Mouse (Mus musculus) left cerebral cortex, adult 2 months (tissue): ENCODE measurements around the gene Ets1. TPM values are rescaled to one million over a fixed set of nuclear protein-coding genes. Genes with fewer than 3 reads are reported as not detected.

Experiments used
- DNase-seq, 2 experiments: peaks; one replicate each; pipeline ENCODE4 v3.0.0; 2021 to 2022; ENCODE audit warnings: low spot score in 2 of 2, mixed read lengths in 1 of 2; ENCODE audit errors: extremely low spot score in 1 of 2
- H3K27ac ChIP-seq: fragments of 200-600 bp; 2 replicates; pipeline ENCODE4 v1.8.1; 2022
- H3K4me3 ChIP-seq: fragments of 200-600 bp; 2 replicates; pipeline ENCODE4 v1.8.1; 2022
- CTCF ChIP-seq: fragments of 200-600 bp; IDR thresholded peaks from 2 replicates; pipeline ENCODE4 v1.8.1; 2022; ENCODE audit warnings: antibody characterized with exemption, mild to moderate bottlenecking, moderate library complexity
- intact Hi-C: fragments of 180-260 bp; cut with DNase I; formaldehyde crosslinking; loops from one replicate; pipeline ENCODE4 v1.15.1; 2025
- total RNA-seq, 2 experiments: library from RNA; stranded (reverse); gene quantifications; 2 replicates each; pipeline ENCODE4 v1.2.3; 2021

Ets1 gene
- total RNA-seq, 2 experiments from 2014 or later, result 7.8 to 11.2 TPM

DNA sequence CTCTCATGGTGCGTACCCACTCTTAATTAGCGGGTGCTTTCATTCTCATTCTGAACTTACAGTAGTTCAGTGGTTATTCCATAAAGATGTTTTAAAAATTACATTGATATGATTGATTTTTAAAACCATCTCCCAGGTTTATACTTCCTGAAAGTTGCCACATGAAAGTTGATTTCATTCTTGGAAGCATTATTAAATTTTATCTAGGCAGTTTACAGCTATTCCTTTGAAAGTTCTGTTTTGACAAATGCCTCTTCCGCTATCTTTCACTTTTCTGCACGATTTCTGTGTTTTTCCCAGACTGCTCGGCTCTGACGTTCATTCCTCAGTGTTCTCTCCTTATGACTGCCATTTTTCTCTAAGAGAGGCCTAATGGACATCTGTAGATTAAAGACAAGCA lies 110.6 kb downstream of the Ets1 start:
- no peak for DNase-seq
- no peak overlapping the region for H3K4me3 ChIP-seq
- no peak for TF ChIP-seq CTCF
- intact Hi-C loops, result no loop called here
- H3K27ac ChIP-seq, result no peak overlapping the region

DNA sequence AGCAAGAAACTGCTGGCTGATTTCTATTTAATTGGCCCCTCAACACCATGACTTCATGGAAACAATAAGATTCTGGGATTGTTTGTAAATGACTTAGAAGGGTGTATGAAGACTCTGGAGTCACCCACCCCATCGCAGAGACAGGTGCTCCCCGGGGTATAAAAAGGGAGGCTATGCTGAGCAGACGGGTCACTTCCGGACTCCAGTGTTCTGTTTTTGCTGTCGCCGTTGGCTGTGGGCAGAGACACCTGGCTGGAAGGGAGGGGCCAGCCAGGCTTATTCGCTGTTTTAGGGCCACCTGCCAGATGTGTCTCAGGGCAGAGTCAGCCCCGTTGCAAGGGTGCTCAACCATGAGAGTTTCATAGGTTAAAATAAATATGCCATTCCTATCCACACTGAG lies 111.6 kb downstream of the Ets1 start:
- H3K27ac ChIP-seq, result no peak overlapping the region
- intact Hi-C loops, result no loop called here
- DNase-seq, result no peak
- no peak for TF ChIP-seq CTCF
- H3K4me3 ChIP-seq, result no peak overlapping the region

DNA sequence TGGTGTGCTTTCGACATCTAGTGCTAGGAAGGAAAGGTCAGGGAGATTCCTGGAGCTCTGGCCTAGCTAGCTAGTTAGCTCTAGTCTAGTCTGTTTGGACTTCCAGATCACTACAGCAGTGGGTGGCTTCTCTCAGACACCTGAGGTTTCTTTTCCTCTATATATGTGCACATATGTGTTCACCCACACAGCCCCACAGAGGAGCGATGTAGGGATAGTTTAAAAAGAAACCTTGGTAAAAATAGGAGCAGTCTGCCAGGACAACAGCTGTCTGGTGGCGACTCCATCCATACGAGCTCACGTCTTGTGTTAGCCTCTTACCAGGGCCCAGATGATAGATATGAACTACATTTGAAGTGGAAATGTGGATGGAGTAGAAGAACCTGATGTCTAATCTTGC lies 112.5 kb downstream of the Ets1 start:
- Histone ChIP-seq H3K27ac (no peak overlapping the region), H3K4me3 (no peak overlapping the region)
- no peak for TF ChIP-seq CTCF
- intact Hi-C loops, result no loop called here
- DNase-seq, result no peak

GRCm38 (mm10) chr9:32749721-32750480 lies 113.9 kb downstream of the Ets1 start:
- intact Hi-C loops, result no loop called here
- no peak overlapping the region for H3K4me3 ChIP-seq
- H3K27ac ChIP-seq, result no peak overlapping the region
- TF ChIP-seq CTCF, result no peak
- no peak for DNase-seq

DNA sequence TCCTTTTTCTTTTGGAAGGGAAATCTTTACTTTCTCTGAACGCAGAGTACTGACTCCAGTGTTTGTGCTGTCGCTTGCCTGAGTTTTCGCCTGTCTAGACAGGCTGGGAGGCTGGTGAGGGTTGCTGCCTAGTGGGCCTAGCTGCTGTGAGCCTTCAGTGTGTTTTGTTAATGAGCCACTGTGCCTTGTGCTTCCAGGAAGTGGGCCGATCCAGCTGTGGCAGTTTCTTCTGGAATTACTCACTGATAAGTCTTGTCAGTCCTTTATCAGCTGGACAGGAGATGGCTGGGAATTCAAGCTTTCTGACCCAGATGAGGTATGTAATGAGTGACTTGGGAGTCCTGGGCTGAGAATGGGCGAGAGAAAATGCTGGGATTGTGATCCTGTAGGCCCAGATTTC lies 116.6 kb downstream of the Ets1 start:
- TF ChIP-seq CTCF, result no peak
- no peak for DNase-seq
- Histone ChIP-seq H3K4me3 (no peak overlapping the region), H3K27ac (no peak overlapping the region)
- intact Hi-C loops, result no loop called here

GRCm38 (mm10) chr9:32754311-32754710 lies 118.3 kb downstream of the Ets1 start:
- no peak for DNase-seq
- no peak for TF ChIP-seq CTCF
- Histone ChIP-seq H3K27ac (no peak overlapping the region), H3K4me3 (no peak overlapping the region)
- intact Hi-C loops, result no loop called here

GRCm38 (mm10) chr9:32756002-32756401 lies 120.0 kb downstream of the Ets1 start:
- intact Hi-C loops, result no loop called here
- TF ChIP-seq CTCF, result no peak
- Histone ChIP-seq H3K27ac (no peak overlapping the region), H3K4me3 (no peak overlapping the region)
- no peak for DNase-seq

DNA sequence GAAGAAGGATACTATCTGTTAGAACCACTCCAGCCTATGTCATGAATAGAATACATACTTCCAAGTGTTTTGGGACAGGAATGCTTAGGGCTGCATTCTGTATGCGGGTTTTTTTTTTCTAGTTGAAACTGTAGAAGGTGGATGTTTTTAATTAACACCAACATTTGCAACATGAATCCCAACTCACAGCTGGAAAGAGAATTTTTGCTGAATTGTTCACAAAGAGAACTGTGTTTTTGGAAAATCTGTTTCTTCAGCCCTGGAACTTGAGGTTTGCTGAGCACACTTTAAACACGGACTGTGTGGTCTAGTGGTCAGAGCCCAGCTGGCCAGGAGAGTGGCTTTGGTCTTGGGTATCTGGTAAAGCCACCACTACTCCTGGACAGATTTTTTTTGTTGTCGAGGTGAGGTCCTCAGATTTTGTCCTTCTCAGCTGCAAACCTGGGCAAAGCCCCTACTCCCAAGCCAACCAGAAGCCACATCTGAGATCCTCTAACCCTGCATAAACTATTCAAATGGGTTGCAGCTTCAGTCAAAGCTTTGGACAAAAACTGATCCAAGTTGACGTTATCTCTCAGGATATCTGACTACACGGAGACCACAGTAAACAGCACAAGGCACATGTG lies 122.4 kb downstream of the Ets1 start:
- no peak for TF ChIP-seq CTCF
- H3K27ac ChIP-seq, result no peak overlapping the region
- H3K4me3 ChIP-seq, result no peak overlapping the region
- DNase-seq, result no peak
- intact Hi-C loops, result no loop called here

- DNase-seq, result no peak
- intact Hi-C loops, result no loop called here
- Histone ChIP-seq H3K4me3 (no peak overlapping the region), H3K27ac (no peak overlapping the region)
- no peak for TF ChIP-seq CTCF
Measured at GRCm38 (mm10) chr9:32760649-32761157, 124.7 kb downstream of the Ets1 start.

GRCm38 (mm10) chr9:32761326-32761725 lies 125.3 kb downstream of the Ets1 start:
- intact Hi-C loops, result no loop called here
- Histone ChIP-seq H3K27ac (no peak overlapping the region), H3K4me3 (no peak overlapping the region)
- TF ChIP-seq CTCF, result no peak
- DNase-seq, result no peak

- intact Hi-C loops, result no loop called here
- Histone ChIP-seq H3K4me3 (no peak overlapping the region), H3K27ac (no peak overlapping the region)
- peak in 1 of 2 experiments; percentile 27 for DNase-seq
- no peak; the same call in 1 of the 2 replicates for TF ChIP-seq CTCF
Measured at GRCm38 (mm10) chr9:32764374-32764773, 128.4 kb downstream of the Ets1 start.

GRCm38 (mm10) chr9:32765123-32765522 lies 129.1 kb downstream of the Ets1 start:
- no peak for TF ChIP-seq CTCF
- intact Hi-C loops, result no loop called here
- DNase-seq, result no peak
- H3K4me3 ChIP-seq, result no peak overlapping the region
- no peak overlapping the region for H3K27ac ChIP-seq

DNA sequence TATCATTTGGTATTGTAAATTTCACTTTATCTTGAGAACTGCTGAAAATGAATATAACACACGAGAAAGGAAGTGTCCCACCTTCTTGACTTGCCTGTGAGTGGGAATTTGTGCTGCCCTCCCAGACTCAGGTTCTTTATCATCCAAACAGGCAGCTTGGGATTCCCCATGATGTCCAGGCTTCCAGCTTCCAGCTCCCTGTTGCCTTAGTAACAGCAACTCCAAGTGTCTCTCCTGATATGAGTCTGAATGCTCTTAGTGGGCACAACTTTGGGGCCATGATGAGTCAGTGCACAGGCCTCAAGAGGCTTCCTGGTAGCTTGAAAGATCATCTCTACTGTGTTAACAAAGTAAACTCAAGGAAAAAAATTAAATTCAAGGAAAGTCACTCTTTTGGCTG lies 142.8 kb downstream of the Ets1 start:
- no peak for TF ChIP-seq CTCF
- H3K27ac ChIP-seq, result no peak overlapping the region
- no peak for DNase-seq
- H3K4me3 ChIP-seq, result no peak overlapping the region
- intact Hi-C loops, result no loop called here
